7 mouse cellular contexts compared by ENCODE assay signal in the genomic region with DNA sequence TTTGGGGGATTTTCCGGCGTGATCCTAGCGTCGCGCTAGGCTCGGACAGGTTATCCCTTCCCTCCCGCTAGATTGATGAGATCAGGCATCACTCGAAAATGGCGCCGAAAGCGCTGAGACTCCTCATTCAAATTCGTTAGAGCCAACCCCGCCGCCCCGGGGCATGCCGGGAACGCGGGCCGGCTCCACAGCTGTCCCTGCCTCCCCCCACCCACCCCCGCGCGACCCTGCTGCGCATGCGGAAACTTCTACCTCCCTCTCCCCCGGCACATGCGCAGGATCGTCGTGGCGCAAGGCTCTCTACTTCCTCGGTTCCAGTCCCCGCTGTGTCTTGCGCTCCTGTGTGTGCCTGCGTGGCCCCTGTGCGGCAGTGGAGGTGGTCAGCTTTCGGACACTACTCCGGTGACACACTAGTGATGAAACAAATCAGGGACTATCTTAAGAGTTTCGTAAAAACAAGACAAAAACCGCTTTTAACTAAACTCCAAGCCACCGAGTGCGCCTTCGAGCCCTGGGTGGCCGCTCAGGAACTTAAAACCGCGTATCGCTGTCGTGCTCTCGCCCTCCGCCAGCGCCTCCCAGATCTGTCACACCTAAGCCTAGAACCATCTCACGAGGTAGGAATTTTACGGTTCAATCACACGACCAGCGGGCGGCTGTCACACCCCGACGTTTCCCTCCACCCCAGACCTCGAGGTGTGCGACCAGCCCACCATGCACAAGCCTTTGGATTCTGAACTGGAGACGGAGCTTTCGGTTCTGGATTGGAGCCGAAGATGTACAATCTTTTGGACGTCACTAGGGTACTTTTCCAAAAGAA. TPM values are rescaled to one million over a fixed set of nuclear protein-coding genes. Genes with fewer than 3 reads are reported as not detected.
DNase-seq lines count a peak whose midpoint lies in the region; ATAC-seq lines count a peak whose summit lies in the region.

No protein-coding gene starts in this region.

- peak overlapping the region; percentile 95 for H3K4me3 ChIP-seq in embryonic facial prominence, embryonic 11.5 days (ENCODE audit: low read depth, low read length)
- peak overlapping the region; percentile 93 for H3K4me3 ChIP-seq in limb, embryonic 11.5 days (ENCODE audit: low read depth, low read length)
- H3K4me3 ChIP-seq in midbrain, embryonic 14.5 days (replicated peaks; ENCODE audit: low read depth, low read length) = peak overlapping the region; percentile 90

- H3K27me3 ChIP-seq in embryonic facial prominence, embryonic 11.5 days (ENCODE audit: control insufficient read depth, insufficient read depth, low read length) = no peaks in the 10 kb centered on the region
- no peaks in the 10 kb centered on the region for H3K27me3 ChIP-seq in limb, embryonic 11.5 days (ENCODE audit: control insufficient read depth, insufficient read depth, low read length)
- H3K27me3 ChIP-seq in midbrain, embryonic 14.5 days (ENCODE audit: control insufficient read depth, insufficient read depth, low read length) = no peaks in the 10 kb centered on the region

- H3K9me3 ChIP-seq in embryonic facial prominence, embryonic 11.5 days (replicated peaks; ENCODE audit: control insufficient read depth, low read length) = no peaks in the 10 kb centered on the region
- no peaks in the 10 kb centered on the region for H3K9me3 ChIP-seq in limb, embryonic 11.5 days (ENCODE audit: control insufficient read depth, low read length)
- no peaks in the 10 kb centered on the region for H3K9me3 ChIP-seq in midbrain, embryonic 14.5 days (ENCODE audit: control insufficient read depth, low read length)

- DNase-seq in adrenal gland, postnatal 14 days = peak; percentile 99
- DNase-seq in embryonic facial prominence, embryonic 11.5 days (ENCODE audit: low spot score) = peak; percentile 98
- DNase-seq in heart, adult 11 months = peak; percentile 100
- DNase-seq in kidney, adult 18-20 months = peak; percentile 96
- DNase-seq in limb, embryonic 11.5 days (ENCODE audit: low spot score) = peak; percentile 98
- peak; percentile 100 for DNase-seq in midbrain, embryonic 14.5 days
- peak; percentile 93 to 96 for DNase-seq in spleen, adult 18-20 months

- WGBS in embryonic facial prominence, embryonic 11.5 days = 3% methylated on average over 62 of the region's 62 CpGs
- WGBS in limb, embryonic 11.5 days = 4% methylated on average over 62 of the region's 62 CpGs
- 2% methylated on average over 62 of the region's 62 CpGs for WGBS in midbrain, embryonic 14.5 days

- no peaks in the 10 kb centered on the region for H3K4me1 ChIP-seq in embryonic facial prominence, embryonic 11.5 days (ENCODE audit: control insufficient read depth, insufficient read depth, low read length)
- H3K4me1 ChIP-seq in limb, embryonic 11.5 days (ENCODE audit: control insufficient read depth, insufficient read depth, low read length) = no peaks in the 10 kb centered on the region
- no peaks in the 10 kb centered on the region for H3K4me1 ChIP-seq in midbrain, embryonic 14.5 days (ENCODE audit: control insufficient read depth, insufficient read depth, low read length)

- H3K4me2 ChIP-seq in embryonic facial prominence, embryonic 11.5 days (ENCODE audit: low read depth, low read length) = peak overlapping the region; percentile 65
- H3K4me2 ChIP-seq in limb, embryonic 11.5 days (ENCODE audit: low read depth, severe bottlenecking) = peak overlapping the region; percentile 52
- H3K4me2 ChIP-seq in midbrain, embryonic 14.5 days (ENCODE audit: low read length) = peak overlapping the region; percentile 94

- no peaks in the 10 kb centered on the region for H3K36me3 ChIP-seq in embryonic facial prominence, embryonic 11.5 days (replicated peaks; ENCODE audit: control insufficient read depth, insufficient read depth, low read depth, low read length)
- H3K36me3 ChIP-seq in limb, embryonic 11.5 days (ENCODE audit: control insufficient read depth, insufficient read depth, low read length) = no peaks in the 10 kb centered on the region
- no peaks in the 10 kb centered on the region for H3K36me3 ChIP-seq in midbrain, embryonic 14.5 days (ENCODE audit: control insufficient read depth, insufficient read depth, low read length)

- peak; percentile 91 for ATAC-seq in embryonic facial prominence, embryonic 11.5 days (replicated peaks; ENCODE audit: insufficient number of reproducible peaks, low FRiP score, low TSS enrichment, low read depth)
- peak; percentile 89 for ATAC-seq in limb, embryonic 11.5 days (ENCODE audit: insufficient number of reproducible peaks, low FRiP score, low TSS enrichment, low read depth)
- ATAC-seq in midbrain, embryonic 14.5 days (ENCODE audit: low FRiP score, low TSS enrichment) = peak; percentile 92

- H3K9ac ChIP-seq in embryonic facial prominence, embryonic 11.5 days (replicated peaks; ENCODE audit: low read length) = peak overlapping the region; percentile 96
- H3K9ac ChIP-seq in limb, embryonic 11.5 days (ENCODE audit: low read length) = peak overlapping the region; percentile 96
- peak overlapping the region; percentile 71 for H3K9ac ChIP-seq in midbrain, embryonic 14.5 days (replicated peaks; ENCODE audit: low read length)

- H3K27ac ChIP-seq in embryonic facial prominence, embryonic 11.5 days (replicated peaks; ENCODE audit: low read depth, low read length) = peak overlapping the region; percentile 96
- H3K27ac ChIP-seq in limb, embryonic 11.5 days (replicated peaks; ENCODE audit: low read depth, low read length) = peak overlapping the region; percentile 95
- peak overlapping the region; percentile 89 for H3K27ac ChIP-seq in midbrain, embryonic 14.5 days (replicated peaks; ENCODE audit: low read depth, low read length)

RNA-seq across cellular contexts. Expression of gene Kcnrg, which starts 41.6 kb away (rescaled TPM):
- 0.26 and 0.41 TPM in 2 replicates for total RNA-seq in adrenal gland, postnatal 14 days (2021)
- 0.53 and 0.89 TPM in 2 replicates for polyA plus RNA-seq in embryonic facial prominence, embryonic 11.5 days (2014; fragmentation: Nextera tagmentation; extraction: Ambion mirVana)
- polyA plus RNA-seq in limb, embryonic 11.5 days (2014; fragmentation: Nextera tagmentation; extraction: Ambion mirVana) = 0.79 TPM in 2 replicates
- 2.9 and 4.3 TPM in 2 replicates for polyA plus RNA-seq in midbrain, embryonic 14.5 days (2014; fragmentation: Nextera tagmentation; extraction: Ambion mirVana)

RNA-seq across cellular contexts. Expression of gene Trim13, which starts 50.8 kb away (rescaled TPM):
- 7.6 and 7.7 TPM in 2 replicates for total RNA-seq in adrenal gland, postnatal 14 days (2021)
- polyA plus RNA-seq in embryonic facial prominence, embryonic 11.5 days (2014; fragmentation: Nextera tagmentation; extraction: Ambion mirVana) = 25.7 and 28.2 TPM in 2 replicates
- 16.8 and 19.2 TPM in 2 replicates for polyA plus RNA-seq in limb, embryonic 11.5 days (2014; fragmentation: Nextera tagmentation; extraction: Ambion mirVana)
- 50.8 and 59.9 TPM in 2 replicates for polyA plus RNA-seq in midbrain, embryonic 14.5 days (2014; fragmentation: Nextera tagmentation; extraction: Ambion mirVana)

Comparison
In these comparisons a context has a peak if more than half of its experiments do, and no peak if none do; other contexts are left out.
1. Peak in every context shown above with its lines: DNase-seq, ATAC-seq, H3K4me3 ChIP-seq and H3K27ac ChIP-seq.